In genomic region chr5:57720206-57720880, GRCm38 (mm10) we compare ENCODE assay signal across 9 mouse cellular contexts. TPM values are rescaled to one million over a fixed set of nuclear protein-coding genes. Genes with fewer than 3 reads are reported as not detected.
DNase-seq lines count a peak whose midpoint lies in the region; ATAC-seq and TF ChIP-seq lines count a peak whose summit lies in the region.
"Had no signal": no experiment of that assay in that cellular context is flagged by ENCODE, and none has a peak within 500 bp of the region (broad histone marks: within the 10 kb centered on the region; RNA-seq: fewer than 3 reads in every experiment).

No protein-coding gene starts in this region.

- H3K4me1 ChIP-seq in kidney, adult 2 months (ENCODE audit: control insufficient read depth, insufficient read depth, low read length) = no peaks in the 10 kb centered on the region
- H3K4me1 ChIP-seq in embryonic facial prominence, embryonic 14.5 days (ENCODE audit: control insufficient read depth, insufficient read depth, low read length) = peaks cover 14% of the 10 kb centered on the region
- peaks cover 4% of the 10 kb centered on the region; the same call in 1 of the 2 replicates for H3K4me1 ChIP-seq in intestine, postnatal 0 days (replicated peaks; ENCODE audit: control insufficient read depth, insufficient read depth, low read length)

- H3K9ac ChIP-seq in embryonic facial prominence, embryonic 14.5 days (ENCODE audit: low read depth, low read length) = peak overlapping the region; percentile 75
- H3K9ac ChIP-seq in intestine, postnatal 0 days (ENCODE audit: low read depth, low read length) = no peak overlapping the region

- no peaks in the 10 kb centered on the region for H3K36me3 ChIP-seq in kidney, adult 2 months (ENCODE audit: control insufficient read depth, insufficient read depth, low read length)
- H3K36me3 ChIP-seq in embryonic facial prominence, embryonic 14.5 days (ENCODE audit: control insufficient read depth, insufficient read depth, low read length) = no peaks in the 10 kb centered on the region
- no peaks in the 10 kb centered on the region for H3K36me3 ChIP-seq in intestine, postnatal 0 days (ENCODE audit: control insufficient read depth, insufficient read depth)

- no peaks in the 10 kb centered on the region for H3K27me3 ChIP-seq in kidney, adult 2 months (replicated peaks; ENCODE audit: control insufficient read depth, insufficient read depth, low read length)
- peaks cover 10% of the 10 kb centered on the region for H3K27me3 ChIP-seq in embryonic facial prominence, embryonic 14.5 days (replicated peaks; ENCODE audit: control insufficient read depth, insufficient read depth, low read length)
- H3K27me3 ChIP-seq in intestine, postnatal 0 days (replicated peaks; ENCODE audit: control insufficient read depth, insufficient read depth, low read length) = peaks cover 47% of the 10 kb centered on the region
- H3K27me3 ChIP-seq: Patski had no signal

- 12% methylated on average over 34 of the region's 34 CpGs for WGBS in kidney, adult 2 months
- WGBS in embryonic facial prominence, embryonic 14.5 days = 4% methylated on average over 34 of the region's 34 CpGs
- WGBS in intestine, postnatal 0 days = 14% methylated on average over 34 of the region's 34 CpGs

- ATAC-seq in embryonic facial prominence, embryonic 14.5 days (ENCODE audit: low read depth) = no peak
- no peak for ATAC-seq in intestine, postnatal 0 days
- ATAC-seq in erythroblast, adult 5-6 weeks (replicated peaks; ENCODE audit: low FRiP score, poor library complexity, severe bottlenecking) = no peak

- no peak overlapping the region for H3K27ac ChIP-seq in kidney, adult 2 months (ENCODE audit: insufficient read depth, low read depth, low read length)
- H3K27ac ChIP-seq in embryonic facial prominence, embryonic 14.5 days (replicated peaks; ENCODE audit: low read depth, low read length) = no peak overlapping the region
- H3K27ac ChIP-seq in intestine, postnatal 0 days (ENCODE audit: low read depth, low read length) = no peak overlapping the region

- peak overlapping the region; percentile 86 for H3K4me2 ChIP-seq in embryonic facial prominence, embryonic 14.5 days (ENCODE audit: low read depth, low read length)
- peak overlapping the region; percentile 92 for H3K4me2 ChIP-seq in intestine, postnatal 0 days (replicated peaks; ENCODE audit: low read depth)

- H3K4me3 ChIP-seq in kidney, adult 2 months (ENCODE audit: insufficient read depth, low read depth, low read length) = peak overlapping the region; percentile 70
- peak overlapping the region; percentile 73 for H3K4me3 ChIP-seq in embryonic facial prominence, embryonic 14.5 days (ENCODE audit: low read depth, low read length)
- peak overlapping the region; percentile 66 for H3K4me3 ChIP-seq in intestine, postnatal 0 days (ENCODE audit: low read depth, low read length)

- TF ChIP-seq POLR2A in kidney, adult 2 months (IDR thresholded peaks at IDR 0.05; ENCODE audit: low read depth, low read length) = no peak

- no peak for TF ChIP-seq CTCF in kidney, adult 2 months (conservative IDR thresholded peaks at IDR 0.05; ENCODE audit: insufficient read depth, insufficient read length, low read depth, low read length)
- no peak for TF ChIP-seq CTCF in intestine, postnatal 0 days (IDR thresholded peaks at IDR 0.05; ENCODE audit: low read depth)

- DNase-seq in kidney, adult 2 months = peak; percentile 1
- DNase-seq in kidney, adult 9 months = no peak
- DNase-seq in 3T3-L1 (ENCODE audit: low read depth, low spot score) = peak; percentile 14
- peak; percentile 11 for DNase-seq in embryonic facial prominence, embryonic 14.5 days (ENCODE audit: low spot score)
- DNase-seq in neural tube, embryonic 10.5 days (ENCODE audit: extremely low spot score, low spot score) = peak; percentile 24
- no peak for DNase-seq in cerebellum, adult 11 months

- no peaks in the 10 kb centered on the region for H3K9me3 ChIP-seq in embryonic facial prominence, embryonic 14.5 days (ENCODE audit: control insufficient read depth, low read length)
- no peaks in the 10 kb centered on the region for H3K9me3 ChIP-seq in intestine, postnatal 0 days (ENCODE audit: control insufficient read depth)

RNA-seq across cellular contexts. Expression of gene Pcdh7, which starts 2.6 kb away (rescaled TPM):
- polyA plus RNA-seq in kidney, adult 2 months (2012; rRNA removed) = 7.1 and 7.6 TPM in 2 replicates
- polyA plus RNA-seq in embryonic facial prominence, embryonic 14.5 days (2014; fragmentation: Nextera tagmentation; extraction: Ambion mirVana) = 14.0 TPM in 2 replicates
- 3.8 and 4.7 TPM in 2 replicates for polyA plus RNA-seq in intestine, postnatal 0 days (2015; fragmentation: Nextera tagmentation; extraction: Ambion mirVana)
- 0.19 and 1.5 TPM in 2 replicates for total RNA-seq in erythroblast, adult 5-6 weeks (2015; ENCODE audit: low replicate concordance)
- total RNA-seq in erythroblast, adult 5-6 weeks (2017; ENCODE audit: low replicate concordance) = 1.4 TPM in 1 of 2 replicates, not detected in the other

Comparison
In these comparisons a context has a peak if more than half of its experiments do, and no peak if none do; other contexts are left out.
1. DNase-seq: peak in kidney, adult 2 months (single experiment), 3T3-L1 (single experiment), embryonic facial prominence, embryonic 14.5 days (single experiment) and neural tube, embryonic 10.5 days (single experiment); none in kidney, adult 9 months (single experiment) and cerebellum, adult 11 months (single experiment).
2. Peak in every context shown above with its lines, with median percentiles within 50 percentile points of each other: H3K4me3 ChIP-seq.